Mouse (Mus musculus): ENCODE measurements at regions not wholly inside any gene's neighbourhood (a gene's known extent, or its start where the extent isn't known, plus 50 kb on each side); places are given as distances from the start of the nearest gene placed in this dataset.

DNA sequence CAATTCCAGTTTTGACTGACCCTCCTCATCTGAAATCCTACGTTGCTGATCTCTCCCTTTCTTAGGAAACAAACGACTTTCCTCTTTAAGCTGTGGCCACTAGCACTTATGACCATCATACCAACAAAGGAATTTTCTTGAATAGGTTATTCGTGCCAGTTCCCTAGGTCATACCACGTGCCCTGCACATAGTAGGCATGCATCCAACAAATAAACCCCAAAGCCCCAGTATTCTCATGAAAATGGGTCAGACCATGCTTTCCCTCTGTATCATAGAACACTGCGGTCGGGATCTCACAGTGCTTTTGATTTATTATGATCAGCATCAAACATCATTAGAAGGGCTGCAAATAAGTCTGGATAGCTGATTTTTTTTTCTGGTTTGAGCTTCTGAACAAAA lies 139.4 kb downstream of the Emp1 start:
- H3K4me1 ChIP-seq (ENCODE audit: control insufficient read depth, insufficient read depth, low read length): no peaks in the 10 kb centered on the region
- no peaks in the 10 kb centered on the region for H3K27me3 ChIP-seq (ENCODE audit: control insufficient read depth, insufficient read depth, low read length, poor library complexity, severe bottlenecking)
- H3K27ac ChIP-seq (ENCODE audit: insufficient read depth, low read length): no peak overlapping the region
- H3K9me3 ChIP-seq (replicated peaks; ENCODE audit: control insufficient read depth, insufficient read depth, low read length, poor library complexity, severe bottlenecking): no peaks in the 10 kb centered on the region
- no peak overlapping the region for H3K9ac ChIP-seq (ENCODE audit: low read depth, poor library complexity, severe bottlenecking)
- no peak overlapping the region for H3K4me3 ChIP-seq (ENCODE audit: low read depth, low read length)
- no peaks in the 10 kb centered on the region for H3K36me3 ChIP-seq (ENCODE audit: control insufficient read depth, insufficient read depth, low read length, poor library complexity, severe bottlenecking)
- TF ChIP-seq EP300 (IDR thresholded peaks at IDR 0.05; ENCODE audit: insufficient read depth, low read depth, low read length) (no peak), CTCF (IDR thresholded peaks at IDR 0.05; ENCODE audit: low read depth, low read length) (no peak), POLR2A (IDR thresholded peaks at IDR 0.05; ENCODE audit: insufficient read depth, low read length) (no peak)

DNA sequence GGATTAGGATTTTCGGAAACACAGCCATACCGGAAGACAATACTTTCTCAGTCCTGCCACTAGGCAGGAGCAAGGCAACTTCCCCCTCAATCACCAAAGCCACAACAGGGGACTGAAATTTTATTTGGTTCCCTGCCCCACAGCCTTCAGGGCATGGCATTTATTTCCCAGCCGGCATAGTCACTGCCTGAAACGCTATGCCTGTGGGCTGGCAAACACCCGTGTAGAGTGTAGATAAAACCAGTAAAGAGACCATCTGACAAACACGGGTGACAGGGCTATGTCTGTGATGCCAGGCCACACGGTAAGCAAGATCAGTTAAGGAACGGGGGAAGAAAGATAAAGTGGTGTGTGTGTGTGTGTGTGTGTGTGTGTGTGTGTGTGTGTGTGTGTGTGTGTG lies 140.1 kb downstream of the Emp1 start:
- Histone ChIP-seq H3K27me3 (ENCODE audit: control insufficient read depth, insufficient read depth, low read length, poor library complexity, severe bottlenecking) (no peaks in the 10 kb centered on the region), H3K27ac (ENCODE audit: insufficient read depth, low read length) (no peak overlapping the region), H3K4me3 (ENCODE audit: low read depth, low read length) (no peak overlapping the region), H3K36me3 (ENCODE audit: control insufficient read depth, insufficient read depth, low read length, poor library complexity, severe bottlenecking) (no peaks in the 10 kb centered on the region), H3K9ac (ENCODE audit: low read depth, poor library complexity, severe bottlenecking) (no peak overlapping the region), H3K9me3 (replicated peaks; ENCODE audit: control insufficient read depth, insufficient read depth, low read length, poor library complexity, severe bottlenecking) (no peaks in the 10 kb centered on the region), H3K4me1 (ENCODE audit: control insufficient read depth, insufficient read depth, low read length) (no peaks in the 10 kb centered on the region)
- TF ChIP-seq EP300 (IDR thresholded peaks at IDR 0.05; ENCODE audit: insufficient read depth, low read depth, low read length) (no peak), POLR2A (IDR thresholded peaks at IDR 0.05; ENCODE audit: insufficient read depth, low read length) (no peak), CTCF (IDR thresholded peaks at IDR 0.05; ENCODE audit: low read depth, low read length) (no peak)

DNA sequence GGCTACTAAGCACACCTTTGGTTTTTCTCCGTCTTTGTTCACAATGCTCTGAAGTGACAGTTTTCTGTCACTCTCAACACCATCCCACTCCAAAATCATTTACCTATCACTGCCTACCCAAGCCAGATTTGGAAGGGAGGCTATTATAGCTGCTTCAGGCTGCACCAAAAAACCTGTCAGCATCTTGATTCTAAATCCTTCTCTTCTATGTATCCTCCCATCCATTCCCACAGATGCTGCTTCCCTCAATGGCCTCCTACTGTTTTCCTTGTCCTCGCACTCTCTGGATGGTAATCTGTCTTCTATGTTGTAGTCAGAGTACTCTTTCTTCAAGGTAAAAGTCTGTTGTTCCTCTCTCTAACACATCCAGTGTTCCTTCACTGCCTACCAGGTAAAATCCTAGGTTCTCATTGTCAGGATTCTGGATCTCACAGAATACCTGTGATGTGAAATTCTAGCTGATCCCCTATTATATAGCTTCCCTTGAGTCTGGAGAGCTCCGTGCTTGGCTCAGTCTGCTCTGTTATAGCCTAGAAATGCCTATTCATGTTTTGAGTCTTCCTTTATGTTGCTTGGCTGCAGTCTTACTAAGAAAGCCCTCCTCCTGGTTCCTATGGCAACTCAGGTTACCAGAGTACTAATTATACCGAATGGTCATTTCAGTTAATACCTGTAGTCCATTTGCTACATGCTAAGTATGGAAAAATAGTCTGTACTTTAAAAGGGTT lies 156.5 kb downstream of the Emp1 start:
- Histone ChIP-seq H3K4me3 (ENCODE audit: low read depth, low read length) (no peak overlapping the region), H3K9ac (ENCODE audit: low read depth, poor library complexity, severe bottlenecking) (no peak overlapping the region), H3K36me3 (ENCODE audit: control insufficient read depth, insufficient read depth, low read length, poor library complexity, severe bottlenecking) (no peaks in the 10 kb centered on the region), H3K27me3 (ENCODE audit: control insufficient read depth, insufficient read depth, low read length, poor library complexity, severe bottlenecking) (no peaks in the 10 kb centered on the region), H3K9me3 (replicated peaks; ENCODE audit: control insufficient read depth, insufficient read depth, low read length, poor library complexity, severe bottlenecking) (no peaks in the 10 kb centered on the region), H3K27ac (ENCODE audit: insufficient read depth, low read length) (no peak overlapping the region), H3K4me1 (ENCODE audit: control insufficient read depth, insufficient read depth, low read length) (no peaks in the 10 kb centered on the region)
- TF ChIP-seq EP300 (IDR thresholded peaks at IDR 0.05; ENCODE audit: insufficient read depth, low read depth, low read length) (no peak), CTCF (IDR thresholded peaks at IDR 0.05; ENCODE audit: low read depth, low read length) (no peak), POLR2A (IDR thresholded peaks at IDR 0.05; ENCODE audit: insufficient read depth, low read length) (no peak)

DNA sequence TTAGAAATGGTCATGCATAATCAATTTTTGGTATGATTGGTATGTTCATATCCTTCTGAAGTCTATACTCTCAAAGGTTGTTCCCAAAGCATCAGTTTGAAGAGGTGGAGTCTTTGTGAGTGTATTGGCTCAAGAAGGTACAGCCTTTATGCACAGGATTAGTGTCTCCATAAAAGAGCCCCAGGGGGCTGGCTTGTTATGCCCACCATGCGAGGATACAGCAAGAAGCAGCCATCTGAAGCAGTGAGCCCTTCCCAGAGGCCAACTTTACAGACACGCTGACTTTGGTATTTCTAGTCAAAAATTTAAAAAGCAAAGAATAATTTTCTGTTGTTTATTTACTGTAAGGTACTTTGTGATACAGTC lies 157.1 kb downstream of the Emp1 start:
- no peaks in the 10 kb centered on the region for H3K9me3 ChIP-seq (replicated peaks; ENCODE audit: control insufficient read depth, insufficient read depth, low read length, poor library complexity, severe bottlenecking)
- H3K27ac ChIP-seq (ENCODE audit: insufficient read depth, low read length): no peak overlapping the region
- no peak overlapping the region for H3K9ac ChIP-seq (ENCODE audit: low read depth, poor library complexity, severe bottlenecking)
- TF ChIP-seq CTCF (IDR thresholded peaks at IDR 0.05; ENCODE audit: low read depth, low read length): no peak
- TF ChIP-seq EP300 (IDR thresholded peaks at IDR 0.05; ENCODE audit: insufficient read depth, low read depth, low read length): no peak
- TF ChIP-seq POLR2A (IDR thresholded peaks at IDR 0.05; ENCODE audit: insufficient read depth, low read length): no peak
- no peaks in the 10 kb centered on the region for H3K27me3 ChIP-seq (ENCODE audit: control insufficient read depth, insufficient read depth, low read length, poor library complexity, severe bottlenecking)
- H3K4me1 ChIP-seq (ENCODE audit: control insufficient read depth, insufficient read depth, low read length): no peaks in the 10 kb centered on the region
- no peak overlapping the region for H3K4me3 ChIP-seq (ENCODE audit: low read depth, low read length)
- H3K36me3 ChIP-seq (ENCODE audit: control insufficient read depth, insufficient read depth, low read length, poor library complexity, severe bottlenecking): no peaks in the 10 kb centered on the region

DNA sequence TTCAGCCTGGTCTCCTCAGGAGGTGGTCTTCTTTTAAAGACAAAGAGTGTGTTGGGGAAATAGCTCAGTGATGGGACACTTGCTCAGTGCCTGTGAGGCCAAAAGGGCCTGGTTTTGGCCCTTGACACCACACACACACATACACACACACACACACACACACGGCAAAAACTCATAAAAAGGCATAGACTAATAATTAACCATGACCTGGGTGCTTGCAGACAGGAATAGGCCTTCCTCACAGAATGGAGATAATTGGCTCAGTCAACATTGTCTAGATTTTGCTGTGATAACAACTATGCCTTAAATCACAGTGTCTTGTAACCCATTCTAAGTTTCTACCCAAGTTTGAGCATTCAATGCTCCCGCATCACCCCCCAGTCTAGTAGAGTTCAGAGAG lies 158.5 kb downstream of the Emp1 start:
- H3K27ac ChIP-seq (ENCODE audit: insufficient read depth, low read length): no peak overlapping the region
- H3K9me3 ChIP-seq (replicated peaks; ENCODE audit: control insufficient read depth, insufficient read depth, low read length, poor library complexity, severe bottlenecking): no peaks in the 10 kb centered on the region
- no peaks in the 10 kb centered on the region for H3K27me3 ChIP-seq (ENCODE audit: control insufficient read depth, insufficient read depth, low read length, poor library complexity, severe bottlenecking)
- TF ChIP-seq EP300 (IDR thresholded peaks at IDR 0.05; ENCODE audit: insufficient read depth, low read depth, low read length): no peak
- TF ChIP-seq CTCF (IDR thresholded peaks at IDR 0.05; ENCODE audit: low read depth, low read length): no peak
- TF ChIP-seq POLR2A (IDR thresholded peaks at IDR 0.05; ENCODE audit: insufficient read depth, low read length): no peak
- no peaks in the 10 kb centered on the region for H3K4me1 ChIP-seq (ENCODE audit: control insufficient read depth, insufficient read depth, low read length)
- H3K9ac ChIP-seq (ENCODE audit: low read depth, poor library complexity, severe bottlenecking): no peak overlapping the region
- H3K36me3 ChIP-seq (ENCODE audit: control insufficient read depth, insufficient read depth, low read length, poor library complexity, severe bottlenecking): no peaks in the 10 kb centered on the region
- H3K4me3 ChIP-seq (ENCODE audit: low read depth, low read length): no peak overlapping the region

DNA sequence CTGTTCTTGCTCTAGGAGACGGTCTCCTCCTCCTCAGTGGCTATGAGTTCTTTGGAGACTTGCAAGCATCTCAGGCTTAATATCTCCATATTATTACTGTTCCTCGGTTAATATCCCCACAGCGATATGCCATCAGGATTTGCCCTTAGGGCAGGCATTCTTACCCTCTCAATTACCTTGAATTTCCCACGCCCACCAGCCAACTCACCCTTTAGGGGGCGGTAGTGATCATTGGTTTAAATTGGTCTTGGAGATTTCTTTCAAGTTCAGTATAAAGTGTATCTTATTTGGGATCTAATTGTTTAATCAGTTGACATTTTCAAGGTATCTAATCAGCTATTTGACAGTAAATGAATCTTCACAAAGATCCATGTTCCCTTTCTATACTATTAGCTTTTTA lies 162.5 kb downstream of the Emp1 start:
- Histone ChIP-seq H3K36me3 (ENCODE audit: control insufficient read depth, insufficient read depth, low read length, poor library complexity, severe bottlenecking) (no peaks in the 10 kb centered on the region), H3K9me3 (replicated peaks; ENCODE audit: control insufficient read depth, insufficient read depth, low read length, poor library complexity, severe bottlenecking) (no peaks in the 10 kb centered on the region), H3K27ac (ENCODE audit: insufficient read depth, low read length) (no peak overlapping the region), H3K9ac (ENCODE audit: low read depth, poor library complexity, severe bottlenecking) (no peak overlapping the region), H3K4me3 (ENCODE audit: low read depth, low read length) (no peak overlapping the region), H3K27me3 (ENCODE audit: control insufficient read depth, insufficient read depth, low read length, poor library complexity, severe bottlenecking) (no peaks in the 10 kb centered on the region), H3K4me1 (ENCODE audit: control insufficient read depth, insufficient read depth, low read length) (peaks cover 1% of the 10 kb centered on the region)
- no peak for TF ChIP-seq POLR2A (IDR thresholded peaks at IDR 0.05; ENCODE audit: insufficient read depth, low read length)
- no peak for TF ChIP-seq EP300 (IDR thresholded peaks at IDR 0.05; ENCODE audit: insufficient read depth, low read depth, low read length)
- peak; percentile 3 for TF ChIP-seq CTCF (IDR thresholded peaks at IDR 0.05; ENCODE audit: low read depth, low read length)

Measured in ES-Bruce4 (cell line).